Mouse (Mus musculus) lung, postnatal 0 days (tissue): ENCODE data around the gene Itgad. TPM values are rescaled to one million over a fixed set of nuclear protein-coding genes. Genes with fewer than 3 reads are reported as not detected.
"Not testable (repeated sequence)": the region's sequence is repeated elsewhere in the genome, so short reads cannot be mapped to it uniquely, and the experiment has no call there.

Experiments used
- ATAC-seq: fragments of 200-750 bp; cut with Nextera tagmentation; 2 replicates; pipeline ENCODE4 v1.8.0; 2017; ENCODE audit warnings: moderate library complexity
- DNase-seq: peaks from one replicate; pipeline ENCODE4 v3.0.0-alpha.2; 2016; ENCODE audit warnings: low spot score
- H3K27ac ChIP-seq: fragments of 300-500 bp; sonication (generic); 2 replicates; pipeline ENCODE4 v1.5.1; 2014; ENCODE audit warnings: antibody characterized with exemption, mild to moderate bottlenecking, low read length, mixed read lengths
- H3K27me3 ChIP-seq: fragments of 300-500 bp; sonication (generic); replicated peaks from 2 replicates; pipeline ENCODE4 v1.6.1; 2014; ENCODE audit warnings: low read length, mixed read lengths; ENCODE audit not compliant: insufficient read depth
- H3K36me3 ChIP-seq: fragments of 300-500 bp; sonication (generic); 2 replicates; pipeline ENCODE4 v1.6.1; 2014; ENCODE audit warnings: low read length, mixed read lengths; ENCODE audit not compliant: insufficient read depth
- H3K4me1 ChIP-seq: fragments of 300-500 bp; sonication (generic); 2 replicates; pipeline ENCODE4 v1.6.1; 2014; ENCODE audit warnings: antibody characterized with exemption, low read depth, low read length, mixed read lengths; ENCODE audit not compliant: insufficient read depth
- H3K4me2 ChIP-seq: fragments of 300-500 bp; sonication (generic); replicated peaks from 2 replicates; pipeline ENCODE4 v1.6.1; 2014; ENCODE audit warnings: low read depth, mild to moderate bottlenecking, low read length, moderate library complexity, mixed read lengths
- H3K4me3 ChIP-seq: fragments of 300-500 bp; sonication (generic); 2 replicates; pipeline ENCODE4 v1.5.1; 2014; ENCODE audit warnings: low read depth, low read length
- H3K9ac ChIP-seq: fragments of 300-500 bp; sonication (generic); replicated peaks from 2 replicates; pipeline ENCODE4 v1.6.1; 2014; ENCODE audit warnings: low read depth, mild to moderate bottlenecking
- H3K9me3 ChIP-seq: fragments of 300-500 bp; sonication (generic); 2 replicates; pipeline ENCODE4 v1.6.1; 2016; ENCODE audit warnings: low read length, mixed read lengths
- CTCF ChIP-seq: IDR thresholded peaks from 2 replicates; pipeline ENCODE4 v1.5.1; 2016; ENCODE audit warnings: antibody characterized with exemption, mild to moderate bottlenecking
- EP300 ChIP-seq: IDR thresholded peaks from 2 replicates; pipeline ENCODE4 v1.6.1; 2016; ENCODE audit warnings: antibody characterized with exemption, mild to moderate bottlenecking, control low read depth
- WGBS: fragments of 180-500 bp; shearing (Covaris S2); extraction: QIAGEN DNeasy Blood & Tissue Kit; methylation state at CpG from one replicate; pipeline ENCODE4 v1.1.7; 2014; 5-methylcytosine and 5-hydroxymethylcytosine counted together
- polyA plus RNA-seq: library from polyadenylated mRNA; unstranded; fragments of >200 nt; fragmentation: Nextera tagmentation; extraction: Ambion mirVana; gene quantifications from 2 replicates; pipeline ENCODE4 v1.2.1, GENCODE M21; 2015

Gene Itgad
- polyA plus RNA-seq, 1 experiment from 2014 or later: 0.14 TPM

- no peak overlapping the region for H3K4me2 ChIP-seq
- H3K9ac ChIP-seq: no peak overlapping the region
- H3K36me3 ChIP-seq: no peaks in the 10 kb centered on the region
- H3K9me3 ChIP-seq: no peaks in the 10 kb centered on the region
- TF ChIP-seq EP300: no peak
- no peak for TF ChIP-seq CTCF
- no peaks in the 10 kb centered on the region for H3K4me1 ChIP-seq
- no peak overlapping the region for H3K4me3 ChIP-seq
- DNase-seq: no peak
- H3K27me3 ChIP-seq: no peaks in the 10 kb centered on the region
- no peak for ATAC-seq
- 39% methylated on average over 4 of the region's 4 CpGs for WGBS
- H3K27ac ChIP-seq: no peak overlapping the region
Measured at GRCm38 (mm10) chr7:128136927-128137326, 17.2 kb upstream of the Itgad start.

DNA sequence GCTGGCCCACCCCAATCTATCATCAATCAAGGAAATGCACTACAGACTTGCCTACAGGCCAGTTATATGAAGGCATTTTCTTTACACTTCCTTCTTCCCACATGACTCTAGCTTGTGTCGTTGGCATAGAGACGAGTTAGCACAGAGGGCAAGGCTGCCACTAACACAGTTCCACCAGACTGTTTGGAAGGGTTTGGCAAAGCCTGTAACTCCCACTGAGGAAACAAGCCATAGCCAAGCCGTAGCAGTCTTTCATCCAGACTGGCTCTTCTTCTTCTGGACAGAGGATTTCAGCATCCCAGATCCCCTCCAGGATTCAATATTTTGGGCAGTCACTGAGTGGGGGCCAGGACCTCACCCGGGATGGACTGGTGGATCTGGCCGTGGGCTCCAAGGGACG, 14.6 kb upstream of the Itgad start:
- no peaks in the 10 kb centered on the region for H3K36me3 ChIP-seq
- H3K4me3 ChIP-seq: no peak overlapping the region
- H3K4me1 ChIP-seq: no peaks in the 10 kb centered on the region
- 86% methylated on average over 6 of the region's 6 CpGs for WGBS
- H3K27me3 ChIP-seq: no peaks in the 10 kb centered on the region
- ATAC-seq (no peak), DNase-seq (no peak)
- no peak overlapping the region for H3K27ac ChIP-seq
- H3K9me3 ChIP-seq: no peaks in the 10 kb centered on the region
- TF ChIP-seq CTCF: no peak
- no peak for TF ChIP-seq EP300
- no peak overlapping the region for H3K4me2 ChIP-seq
- H3K9ac ChIP-seq: no peak overlapping the region

DNA sequence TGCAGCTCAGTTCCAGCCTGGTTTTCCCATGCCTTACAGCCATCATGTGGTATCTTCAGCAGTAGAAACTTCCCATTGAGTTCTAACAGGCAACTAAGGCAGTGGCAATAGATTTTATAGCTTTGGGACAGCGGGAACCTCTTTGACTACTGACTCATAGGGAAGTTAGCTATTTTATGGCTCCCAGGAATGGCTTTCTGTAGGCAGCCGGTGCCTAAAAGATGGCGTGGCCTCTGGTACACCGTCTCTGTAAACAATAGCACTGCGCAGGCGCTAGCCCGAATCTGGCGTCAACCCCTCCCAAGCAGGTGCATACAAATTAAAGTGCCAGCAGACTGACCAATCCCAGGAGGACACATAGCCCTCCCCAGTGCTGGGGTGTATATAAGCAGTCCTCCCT, 3.2 kb upstream of the Itgad start:
- H3K27me3 ChIP-seq: no peaks in the 10 kb centered on the region
- H3K9me3 ChIP-seq: no peaks in the 10 kb centered on the region
- H3K4me2 ChIP-seq: no peak overlapping the region
- no peak for TF ChIP-seq EP300
- no peak for TF ChIP-seq CTCF
- H3K27ac ChIP-seq: no peak overlapping the region
- H3K4me1 ChIP-seq: no peaks in the 10 kb centered on the region
- WGBS: 76% methylated on average over 8 of the region's 8 CpGs
- ATAC-seq (no peak), DNase-seq (no peak)
- H3K9ac ChIP-seq: no peak overlapping the region
- H3K4me3 ChIP-seq: no peak overlapping the region
- no peaks in the 10 kb centered on the region for H3K36me3 ChIP-seq

GRCm38 (mm10) chr7:128154924-128155323, 748 bp downstream of the Itgad start:
- DNase-seq (no peak), ATAC-seq (no peak)
- no peaks in the 10 kb centered on the region for H3K27me3 ChIP-seq
- no peak overlapping the region for H3K9ac ChIP-seq
- H3K4me3 ChIP-seq: no peak overlapping the region
- no peaks in the 10 kb centered on the region for H3K9me3 ChIP-seq
- TF ChIP-seq EP300: no peak
- no peak for TF ChIP-seq CTCF
- H3K27ac ChIP-seq: no peak overlapping the region
- no peak overlapping the region for H3K4me2 ChIP-seq
- H3K36me3 ChIP-seq: no peaks in the 10 kb centered on the region
- no peaks in the 10 kb centered on the region for H3K4me1 ChIP-seq
- WGBS: 34% methylated on average over 10 of the region's 10 CpGs

DNA sequence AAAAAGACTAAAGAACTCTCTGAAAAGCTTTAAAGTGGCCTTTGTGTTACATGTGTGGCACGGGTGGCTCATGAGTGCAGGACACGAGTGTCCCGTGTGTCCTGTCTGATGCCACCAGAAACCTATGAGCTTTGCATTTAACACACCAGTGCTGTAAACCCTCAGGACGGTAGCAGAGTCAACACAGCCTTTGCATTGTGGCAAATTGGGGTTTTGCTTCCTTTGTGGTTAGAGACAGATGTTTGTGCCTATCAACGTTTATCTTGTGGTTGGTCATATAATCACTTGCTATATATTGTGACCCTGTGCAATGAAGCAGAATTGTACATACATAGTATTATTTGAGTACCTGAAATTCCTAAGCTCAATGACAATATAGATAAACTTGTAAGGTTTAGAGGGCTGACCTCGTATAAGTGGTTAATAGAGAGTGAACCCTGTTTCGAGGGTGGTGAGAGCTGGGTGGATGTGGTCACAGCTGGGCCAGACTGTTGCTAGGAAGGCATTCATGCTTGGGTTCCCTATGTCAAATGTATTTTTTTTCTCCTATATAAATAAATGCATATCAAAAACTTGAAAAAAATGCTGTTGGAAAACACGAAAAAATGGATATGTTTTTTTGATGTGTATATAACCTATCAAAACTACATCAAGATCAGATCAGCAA, 4.6 kb downstream of the Itgad start:
- WGBS: 59% methylated on average over 7 of the region's 8 CpGs
- not testable (repeated sequence) for H3K4me3 ChIP-seq, ATAC-seq

DNA sequence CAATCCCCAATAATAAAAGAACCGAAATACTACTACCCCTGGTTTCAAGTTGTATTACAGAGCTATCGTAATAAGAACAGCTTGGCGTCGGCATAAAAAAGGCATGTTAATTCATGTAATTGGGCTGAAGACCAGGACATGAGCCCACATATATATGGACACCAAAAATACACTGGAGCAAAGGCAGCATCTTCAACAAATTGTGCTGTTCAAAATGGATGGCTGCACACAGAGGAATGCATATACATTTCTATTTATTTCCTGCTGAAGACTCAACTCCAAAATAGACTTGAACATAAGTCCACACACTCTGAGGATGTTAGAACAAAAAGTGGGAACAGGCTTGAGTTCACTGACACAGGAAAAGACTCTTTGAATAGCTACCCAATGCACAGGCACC, 9.8 kb downstream of the Itgad start:
- no peaks in the 10 kb centered on the region for H3K9me3 ChIP-seq
- ATAC-seq (no peak), DNase-seq (no peak)
- no peak for TF ChIP-seq CTCF
- no peak for TF ChIP-seq EP300
- H3K4me1 ChIP-seq: no peaks in the 10 kb centered on the region
- no peaks in the 10 kb centered on the region for H3K36me3 ChIP-seq
- H3K9ac ChIP-seq: no peak overlapping the region
- 91% methylated on average over 4 of the region's 4 CpGs for WGBS
- H3K27ac ChIP-seq: no peak overlapping the region
- no peak overlapping the region for H3K4me3 ChIP-seq
- no peak overlapping the region for H3K4me2 ChIP-seq
- H3K27me3 ChIP-seq: no peaks in the 10 kb centered on the region

More for the DNA sequence above, 4.6 kb downstream of the Itgad start:
- H3K9me3 ChIP-seq, H3K27me3 ChIP-seq, H3K4me2 ChIP-seq, H3K9ac ChIP-seq, H3K36me3 ChIP-seq, DNase-seq, H3K4me1 ChIP-seq, H3K27ac ChIP-seq: not testable (repeated sequence)

DNA sequence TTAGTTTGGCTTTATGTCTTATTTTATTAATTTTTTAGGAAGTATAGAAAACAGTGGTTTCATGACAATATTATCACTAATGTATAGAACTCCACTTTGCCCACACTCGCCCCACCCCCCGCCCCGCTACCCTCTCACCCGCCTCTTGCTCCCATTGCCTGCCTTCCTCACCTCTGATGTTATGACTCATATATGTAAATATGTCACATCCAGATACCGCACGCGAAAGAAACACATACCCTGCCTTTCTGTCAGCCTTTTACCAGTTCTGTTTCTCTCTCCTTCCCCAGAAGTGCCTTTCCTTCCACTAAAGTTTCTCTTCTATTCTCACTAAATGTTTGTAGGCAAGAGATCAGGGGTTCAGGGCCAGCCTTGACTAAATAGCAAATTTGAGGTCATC, 12.2 kb downstream of the Itgad start:
- ATAC-seq (no peak), DNase-seq (no peak)
- Histone ChIP-seq H3K27me3 (no peaks in the 10 kb centered on the region), H3K4me2 (no peak overlapping the region), H3K27ac (no peak overlapping the region), H3K4me1 (no peaks in the 10 kb centered on the region), H3K36me3 (no peaks in the 10 kb centered on the region), H3K4me3 (no peak overlapping the region), H3K9me3 (no peaks in the 10 kb centered on the region), H3K9ac (no peak overlapping the region)
- WGBS: 54% methylated on average over 7 of the region's 7 CpGs
- no peak for TF ChIP-seq EP300
- no peak for TF ChIP-seq CTCF
